Mouse (Mus musculus): ENCODE measurements around the gene Rora. TPM values are rescaled to one million over a fixed set of nuclear protein-coding genes. Genes with fewer than 3 reads are reported as not detected.

Gene Rora
- polyA plus RNA-seq, 1 experiment, result 24.1 TPM

DNA sequence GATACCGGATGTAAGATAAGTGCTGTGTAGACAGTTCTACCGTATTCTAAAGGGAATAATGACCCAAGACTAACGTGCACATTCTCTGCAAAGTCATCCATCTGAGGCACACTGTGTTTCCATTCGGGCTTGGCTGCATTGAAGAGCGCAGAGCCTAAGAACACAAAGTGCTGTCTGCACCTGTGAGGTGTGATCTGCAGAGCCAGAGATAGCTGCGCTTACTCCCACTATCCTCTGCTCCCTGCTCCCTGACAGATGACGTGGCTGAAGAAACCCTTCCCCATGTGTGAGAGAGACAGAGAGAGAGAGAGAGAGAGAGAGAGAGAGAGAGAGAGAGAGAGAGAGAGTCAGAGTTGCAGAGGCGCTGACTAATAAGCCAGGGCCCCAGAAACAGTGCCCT lies 392.3 kb downstream of the Rora start:
- Histone ChIP-seq H3K36me3 (ENCODE audit: control insufficient read depth, insufficient read depth, low read length) (no peaks in the 10 kb centered on the region), H3K4me1 (ENCODE audit: control insufficient read depth, insufficient read depth, low read length) (no peaks in the 10 kb centered on the region), H3K4me3 (ENCODE audit: control insufficient read depth, low read depth, low read length) (no peak overlapping the region), H3K27me3 (ENCODE audit: control insufficient read depth, insufficient read depth, low read length) (no peaks in the 10 kb centered on the region), H3K27ac (ENCODE audit: control insufficient read depth, insufficient read depth, low read depth, low read length) (no peak overlapping the region; the same call in 1 of the 2 replicates)
- TF ChIP-seq POLR2A (IDR thresholded peaks at IDR 0.05; ENCODE audit: control insufficient read depth, low read depth, low read length) (no peak), CTCF (IDR thresholded peaks at IDR 0.05; ENCODE audit: control insufficient read depth, insufficient read depth, insufficient replicate concordance, low read depth, low read length) (no peak)

DNA sequence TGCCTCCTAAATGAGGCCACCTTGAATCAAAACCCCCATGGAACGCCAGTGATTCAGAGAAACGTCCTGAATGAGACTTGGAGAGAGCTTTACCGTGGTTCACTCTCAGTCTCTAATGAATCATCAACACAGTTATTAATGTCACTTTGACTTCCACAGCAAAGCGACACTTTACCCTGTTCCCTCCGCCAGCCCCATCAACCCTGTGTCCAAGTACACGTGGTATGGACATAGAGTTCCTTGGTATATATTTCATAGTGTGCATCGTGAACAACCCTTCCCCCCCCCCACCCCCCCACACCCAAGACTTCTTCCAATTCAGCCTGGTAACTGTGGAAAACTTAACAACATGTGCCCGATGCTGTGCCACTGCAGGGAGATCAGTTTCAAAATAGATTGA lies 397.3 kb downstream of the Rora start:
- Histone ChIP-seq H3K27me3 (ENCODE audit: control insufficient read depth, insufficient read depth, low read length) (no peaks in the 10 kb centered on the region), H3K4me3 (ENCODE audit: control insufficient read depth, low read depth, low read length) (no peak overlapping the region), H3K27ac (ENCODE audit: control insufficient read depth, insufficient read depth, low read depth, low read length) (no peak overlapping the region), H3K36me3 (ENCODE audit: control insufficient read depth, insufficient read depth, low read length) (no peaks in the 10 kb centered on the region), H3K4me1 (ENCODE audit: control insufficient read depth, insufficient read depth, low read length) (no peaks in the 10 kb centered on the region)
- no peak for TF ChIP-seq CTCF (IDR thresholded peaks at IDR 0.05; ENCODE audit: control insufficient read depth, insufficient read depth, insufficient replicate concordance, low read depth, low read length)
- TF ChIP-seq POLR2A (IDR thresholded peaks at IDR 0.05; ENCODE audit: control insufficient read depth, low read depth, low read length), result no peak

DNA sequence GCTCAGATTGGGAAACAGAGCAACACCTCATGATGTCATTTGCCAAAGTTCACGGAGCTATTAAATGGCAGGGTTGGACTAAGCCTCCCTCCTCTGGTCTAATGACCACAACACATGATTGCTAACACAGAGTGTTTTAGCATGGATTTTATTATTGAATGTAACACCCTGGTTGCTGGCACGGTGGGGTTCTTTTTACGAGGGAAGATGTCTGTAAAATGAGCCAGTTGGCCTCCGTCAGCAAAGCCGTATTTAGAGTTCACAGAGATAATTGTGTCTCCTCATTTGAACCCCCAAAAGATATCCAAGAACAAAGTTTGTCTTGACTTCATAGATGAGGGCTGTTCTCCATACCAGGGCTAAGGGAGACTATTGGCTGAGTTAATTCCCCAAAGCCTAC lies 398.3 kb downstream of the Rora start:
- Histone ChIP-seq H3K27me3 (ENCODE audit: control insufficient read depth, insufficient read depth, low read length) (no peaks in the 10 kb centered on the region), H3K27ac (ENCODE audit: control insufficient read depth, insufficient read depth, low read depth, low read length) (no peak overlapping the region), H3K36me3 (ENCODE audit: control insufficient read depth, insufficient read depth, low read length) (no peaks in the 10 kb centered on the region), H3K4me1 (ENCODE audit: control insufficient read depth, insufficient read depth, low read length) (no peaks in the 10 kb centered on the region), H3K4me3 (ENCODE audit: control insufficient read depth, low read depth, low read length) (no peak overlapping the region)
- TF ChIP-seq POLR2A (IDR thresholded peaks at IDR 0.05; ENCODE audit: control insufficient read depth, low read depth, low read length) (no peak), CTCF (IDR thresholded peaks at IDR 0.05; ENCODE audit: control insufficient read depth, insufficient read depth, insufficient replicate concordance, low read depth, low read length) (no peak)

DNA sequence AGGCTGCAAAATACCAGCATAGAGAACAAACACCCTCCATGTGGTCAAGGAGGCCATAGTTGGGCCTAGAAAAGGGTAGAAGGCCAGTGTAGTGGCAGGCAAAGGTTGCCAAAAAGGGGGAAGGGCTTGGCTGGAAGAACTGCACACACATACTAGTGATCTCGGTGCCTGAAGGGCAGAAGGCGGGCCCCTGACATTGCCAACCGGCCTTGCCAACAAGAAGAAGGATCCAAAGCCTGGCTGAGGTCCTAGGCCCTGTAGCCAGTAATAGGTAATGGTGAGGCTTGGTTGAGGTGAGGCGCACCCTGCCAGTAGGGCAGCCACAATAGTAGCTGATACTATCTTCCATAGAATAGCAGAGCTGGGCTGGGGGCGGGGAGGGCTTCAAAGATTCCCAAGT lies 401.7 kb downstream of the Rora start:
- TF ChIP-seq POLR2A (IDR thresholded peaks at IDR 0.05; ENCODE audit: control insufficient read depth, low read depth, low read length), result no peak
- no peak for TF ChIP-seq CTCF (IDR thresholded peaks at IDR 0.05; ENCODE audit: control insufficient read depth, insufficient read depth, insufficient replicate concordance, low read depth, low read length)
- no peak overlapping the region for H3K27ac ChIP-seq (ENCODE audit: control insufficient read depth, insufficient read depth, low read depth, low read length)
- no peaks in the 10 kb centered on the region for H3K36me3 ChIP-seq (ENCODE audit: control insufficient read depth, insufficient read depth, low read length)
- H3K4me1 ChIP-seq (ENCODE audit: control insufficient read depth, insufficient read depth, low read length), result no peaks in the 10 kb centered on the region
- H3K27me3 ChIP-seq (ENCODE audit: control insufficient read depth, insufficient read depth, low read length), result no peaks in the 10 kb centered on the region
- no peak overlapping the region for H3K4me3 ChIP-seq (ENCODE audit: control insufficient read depth, low read depth, low read length)

DNA sequence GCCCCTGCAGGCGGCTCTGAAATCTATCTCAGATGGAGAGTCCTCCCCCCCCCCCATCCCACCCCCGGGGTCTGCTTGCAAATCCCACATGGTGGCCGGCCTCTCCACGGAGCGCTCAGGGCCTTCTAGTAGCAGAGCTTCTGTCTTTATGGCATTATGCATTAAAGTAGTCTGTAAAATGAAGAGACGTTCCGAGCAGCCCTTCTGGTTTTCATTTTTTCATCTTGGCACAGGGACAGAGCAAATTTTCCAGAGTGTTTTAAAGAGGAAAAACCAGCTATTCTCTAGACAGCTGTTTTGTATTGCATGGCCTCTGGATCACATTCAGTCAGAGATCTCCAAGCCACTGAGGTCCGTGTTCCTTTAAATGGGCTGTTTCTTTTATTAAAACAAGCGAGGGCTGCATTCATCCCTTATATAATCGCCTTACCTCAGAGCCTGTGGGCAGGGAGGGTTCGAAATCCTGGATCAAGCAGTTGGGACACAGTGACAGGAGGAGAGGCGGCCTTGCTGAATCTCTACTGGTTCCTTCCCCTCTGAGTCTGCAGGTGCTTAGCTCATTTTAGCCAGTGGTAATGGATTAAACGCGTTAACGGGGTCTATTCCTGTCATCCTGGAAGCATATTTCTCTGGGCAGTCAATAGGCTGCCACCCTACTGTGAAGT lies 417.7 kb downstream of the Rora start:
- H3K4me3 ChIP-seq (ENCODE audit: control insufficient read depth, low read depth, low read length), result no peak overlapping the region
- no peaks in the 10 kb centered on the region for H3K27me3 ChIP-seq (ENCODE audit: control insufficient read depth, insufficient read depth, low read length)
- no peak for TF ChIP-seq POLR2A (IDR thresholded peaks at IDR 0.05; ENCODE audit: control insufficient read depth, low read depth, low read length)
- TF ChIP-seq CTCF (IDR thresholded peaks at IDR 0.05; ENCODE audit: control insufficient read depth, insufficient read depth, insufficient replicate concordance, low read depth, low read length), result no peak
- H3K27ac ChIP-seq (ENCODE audit: control insufficient read depth, insufficient read depth, low read depth, low read length), result no peak overlapping the region
- no peaks in the 10 kb centered on the region for H3K36me3 ChIP-seq (ENCODE audit: control insufficient read depth, insufficient read depth, low read length)
- H3K4me1 ChIP-seq (ENCODE audit: control insufficient read depth, insufficient read depth, low read length), result no peaks in the 10 kb centered on the region

DNA sequence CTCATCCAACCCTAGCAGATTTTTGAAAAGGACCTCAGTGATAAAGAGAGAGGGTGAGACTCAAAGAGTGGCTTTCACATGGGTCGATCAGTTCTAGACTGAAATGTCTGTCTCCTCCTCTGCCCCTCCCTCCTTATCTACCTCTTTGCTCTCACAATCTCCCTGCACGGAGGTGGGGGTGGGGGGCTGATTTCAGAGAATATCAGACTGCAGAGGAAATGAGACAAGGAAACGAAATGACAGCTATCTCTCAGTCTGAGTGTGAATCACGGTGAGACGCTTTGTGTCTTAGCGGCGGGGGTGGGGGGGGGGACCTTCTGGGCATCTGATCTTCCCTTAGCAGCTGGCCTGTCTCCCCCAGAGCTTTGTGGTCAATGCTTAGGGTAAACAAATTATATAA lies 419.7 kb downstream of the Rora start:
- H3K4me3 ChIP-seq (ENCODE audit: control insufficient read depth, low read depth, low read length), result no peak overlapping the region
- H3K36me3 ChIP-seq (ENCODE audit: control insufficient read depth, insufficient read depth, low read length), result no peaks in the 10 kb centered on the region
- no peaks in the 10 kb centered on the region for H3K4me1 ChIP-seq (ENCODE audit: control insufficient read depth, insufficient read depth, low read length)
- H3K27ac ChIP-seq (ENCODE audit: control insufficient read depth, insufficient read depth, low read depth, low read length), result no peak overlapping the region
- TF ChIP-seq CTCF (IDR thresholded peaks at IDR 0.05; ENCODE audit: control insufficient read depth, insufficient read depth, insufficient replicate concordance, low read depth, low read length), result no peak
- TF ChIP-seq POLR2A (IDR thresholded peaks at IDR 0.05; ENCODE audit: control insufficient read depth, low read depth, low read length), result no peak
- H3K27me3 ChIP-seq (ENCODE audit: control insufficient read depth, insufficient read depth, low read length), result no peaks in the 10 kb centered on the region

DNA sequence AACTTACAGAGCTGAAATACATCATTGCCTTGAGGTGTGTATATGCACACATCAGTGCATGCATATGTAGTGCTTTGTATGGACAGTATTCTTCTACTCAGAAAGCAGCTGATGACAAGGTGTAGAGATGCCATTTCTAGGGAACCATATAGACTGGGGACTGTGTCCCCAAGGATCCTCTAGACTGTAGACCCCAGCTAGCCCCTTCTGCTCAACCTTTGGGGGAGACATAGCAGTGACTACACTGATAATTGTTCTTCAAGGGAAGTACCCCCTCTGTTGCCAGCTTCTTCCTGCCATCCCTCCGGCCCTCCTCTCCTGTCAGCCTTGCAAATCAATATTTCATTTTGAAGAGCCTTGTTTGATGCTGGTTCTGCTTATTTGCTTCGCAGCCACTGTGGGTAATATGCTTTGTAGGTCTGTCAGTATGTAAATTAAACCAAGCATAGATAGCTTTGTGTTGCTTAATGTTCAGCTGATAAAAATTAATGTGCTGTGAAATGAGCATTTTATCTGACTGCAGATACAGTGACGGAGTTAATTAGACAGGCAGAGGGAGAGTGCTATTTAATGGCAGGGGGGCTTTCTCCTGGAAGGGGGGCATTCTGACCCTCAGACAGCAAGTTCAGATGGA lies 430.6 kb downstream of the Rora start:
- no peaks in the 10 kb centered on the region for H3K27me3 ChIP-seq (ENCODE audit: control insufficient read depth, insufficient read depth, low read length)
- H3K4me1 ChIP-seq (ENCODE audit: control insufficient read depth, insufficient read depth, low read length), result no peaks in the 10 kb centered on the region
- H3K27ac ChIP-seq (ENCODE audit: control insufficient read depth, insufficient read depth, low read depth, low read length), result no peak overlapping the region
- H3K4me3 ChIP-seq (ENCODE audit: control insufficient read depth, low read depth, low read length), result no peak overlapping the region
- TF ChIP-seq CTCF (IDR thresholded peaks at IDR 0.05; ENCODE audit: control insufficient read depth, insufficient read depth, insufficient replicate concordance, low read depth, low read length), result no peak
- no peak for TF ChIP-seq POLR2A (IDR thresholded peaks at IDR 0.05; ENCODE audit: control insufficient read depth, low read depth, low read length)
- H3K36me3 ChIP-seq (ENCODE audit: control insufficient read depth, insufficient read depth, low read length), result no peaks in the 10 kb centered on the region
